Mouse (Mus musculus) heart, postnatal 10 days (tissue): Measurements from ENCODE around the gene Slc4a1. TPM values are rescaled to one million over a fixed set of nuclear protein-coding genes. Genes with fewer than 3 reads are reported as not detected.

Experiments
- DNase-seq, 2 experiments: peaks; one replicate each; pipeline ENCODE4 v3.0.0; 2021
- intact Hi-C: fragments of 180-260 bp; cut with DNase I; formaldehyde crosslinking; loops from one replicate; pipeline ENCODE4 v1.15.1; 2025
- total RNA-seq, 2 experiments: library from RNA; stranded (reverse); gene quantifications; 2 replicates each; pipeline ENCODE4 v1.2.3; 2021

Gene Slc4a1
- total RNA-seq, 2 experiments from 2014 or later: 3.5 to 13.0 TPM

- no peak for DNase-seq
- intact Hi-C loops: no loop called here
Measured at GRCm38 (mm10) chr11:102353021-102353431, 13.0 kb downstream of the Slc4a1 start.

- intact Hi-C loops: no loop called here
- no peak for DNase-seq
Measured at GRCm38 (mm10) chr11:102352378-102352777, 13.6 kb downstream of the Slc4a1 start.

GRCm38 (mm10) chr11:102350981-102351523 lies 15.0 kb downstream of the Slc4a1 start:
- no peak for DNase-seq
- intact Hi-C loops: no loop called here

GRCm38 (mm10) chr11:102350416-102350815 lies 15.6 kb downstream of the Slc4a1 start:
- intact Hi-C loops: no loop called here
- no peak for DNase-seq

GRCm38 (mm10) chr11:102349189-102349954 lies 16.6 kb downstream of the Slc4a1 start:
- no peak for DNase-seq
- intact Hi-C loops: no loop called here

- intact Hi-C loops: no loop called here
- no peak for DNase-seq
Measured at GRCm38 (mm10) chr11:102348771-102349170, 17.2 kb downstream of the Slc4a1 start.

GRCm38 (mm10) chr11:102348101-102348585 lies 17.9 kb downstream of the Slc4a1 start:
- intact Hi-C loops: no loop called here
- no peak for DNase-seq

GRCm38 (mm10) chr11:102347683-102348082 lies 18.3 kb downstream of the Slc4a1 start:
- DNase-seq: no peak
- intact Hi-C loops: no loop called here

- intact Hi-C loops: no loop called here
- no peak for DNase-seq
Measured at GRCm38 (mm10) chr11:102346926-102347325, 19.1 kb downstream of the Slc4a1 start.

GRCm38 (mm10) chr11:102344458-102344857 lies 21.5 kb downstream of the Slc4a1 start:
- DNase-seq: no peak
- intact Hi-C loops: no loop called here

GRCm38 (mm10) chr11:102342742-102343141 lies 23.3 kb downstream of the Slc4a1 start:
- intact Hi-C loops: no loop called here

GRCm38 (mm10) chr11:102341101-102341500 lies 24.9 kb downstream of the Slc4a1 start:
- DNase-seq: no peak
- intact Hi-C loops: no loop called here

More at GRCm38 (mm10) chr11:102342742-102343141, 23.3 kb downstream of the Slc4a1 start:
- DNase-seq: no peak

- no peak for DNase-seq
- intact Hi-C loops: no loop called here
Measured at GRCm38 (mm10) chr11:102339624-102340023, 26.4 kb downstream of the Slc4a1 start.

- intact Hi-C loops: no loop called here
- DNase-seq: peak in 1 of 2 experiments; percentile 34
Measured at GRCm38 (mm10) chr11:102339195-102339594, 26.8 kb downstream of the Slc4a1 start.

- peak; percentile 90 to 92 for DNase-seq
- intact Hi-C loops: no loop called here
Measured at GRCm38 (mm10) chr11:102338561-102338960, 27.4 kb downstream of the Slc4a1 start.

GRCm38 (mm10) chr11:102337921-102338320 lies 28.1 kb downstream of the Slc4a1 start:
- DNase-seq: no peak
- intact Hi-C loops: no loop called here

GRCm38 (mm10) chr11:102336191-102336590 lies 29.8 kb downstream of the Slc4a1 start:
- intact Hi-C loops: no loop called here

GRCm38 (mm10) chr11:102334973-102335700 lies 30.9 kb downstream of the Slc4a1 start:
- peak; percentile 50 to 72 for DNase-seq
- intact Hi-C loops: loop anchor here (5.0 kb wide), 1 partner anchor 42 kb away; no protein-coding TSS in a partner anchor

More at GRCm38 (mm10) chr11:102336191-102336590, 29.8 kb downstream of the Slc4a1 start:
- no peak for DNase-seq

GRCm38 (mm10) chr11:102334010-102334409 lies 32.0 kb downstream of the Slc4a1 start:
- intact Hi-C loops: loop anchor here (5.0 kb wide), 1 partner anchor 43 kb away; no protein-coding TSS in a partner anchor
- no peak for DNase-seq

- DNase-seq: no peak
- intact Hi-C loops: loop anchor here (5.0 kb wide), 1 partner anchor 44 kb away; no protein-coding TSS in a partner anchor
Measured at GRCm38 (mm10) chr11:102333061-102333460, 32.9 kb downstream of the Slc4a1 start.

- no peak for DNase-seq
- intact Hi-C loops: loop anchor here (5.0 kb wide), 1 partner anchor 45 kb away; no protein-coding TSS in a partner anchor
Measured at GRCm38 (mm10) chr11:102331806-102332205, 34.2 kb downstream of the Slc4a1 start.
